ENCODE assay signal across 10 mouse cellular contexts in the genomic region with DNA sequence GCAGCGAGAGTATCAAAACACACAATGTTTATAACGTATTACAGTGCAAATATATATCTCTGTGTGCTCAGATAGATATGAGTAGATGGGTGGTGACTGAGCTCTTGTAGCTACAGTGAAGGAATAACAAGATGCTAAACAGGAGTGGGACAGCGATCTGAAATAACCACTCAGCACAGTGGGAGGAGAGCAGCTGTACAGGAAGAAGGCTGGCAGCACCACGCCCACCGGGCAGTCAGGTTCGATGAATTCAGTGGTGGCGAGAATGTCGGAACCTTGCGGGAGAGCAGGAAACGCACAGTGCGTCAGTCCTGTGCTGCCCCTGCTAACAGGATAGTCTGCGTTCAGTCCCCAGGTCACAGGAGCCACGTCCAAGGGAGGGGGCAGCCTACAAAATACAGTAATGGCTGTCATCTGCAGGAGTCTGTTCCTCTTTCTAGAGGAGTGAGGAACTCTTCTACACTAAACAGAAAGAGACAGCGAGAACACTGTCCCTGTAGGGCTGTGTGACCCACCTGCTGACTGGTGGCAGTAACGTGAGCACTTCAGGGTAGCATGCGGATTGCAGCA. TPM values are rescaled to one million over a fixed set of nuclear protein-coding genes. Genes with fewer than 3 reads are reported as not detected.
DNase-seq lines count a peak whose midpoint lies in the region; ATAC-seq and TF ChIP-seq lines count a peak whose summit lies in the region.
"Had no signal": no experiment of that assay in that cellular context is flagged by ENCODE, and none has a peak within 500 bp of the region (broad histone marks: within the 10 kb centered on the region; RNA-seq: fewer than 3 reads in every experiment).

No protein-coding gene starts in this region.

- H3K27me3 ChIP-seq in liver, embryonic 14.5 days (ENCODE audit: control insufficient read depth, insufficient read depth, low read length) = no peaks in the 10 kb centered on the region
- no peaks in the 10 kb centered on the region for H3K27me3 ChIP-seq in spleen, adult 2 months (ENCODE audit: control insufficient read depth, insufficient read depth, low read length)

- no peaks in the 10 kb centered on the region for H3K9me3 ChIP-seq in liver, embryonic 14.5 days (ENCODE audit: control insufficient read depth, low read length)
- H3K9me3 ChIP-seq: forebrain, embryonic 10.5 days had no signal

- DNase-seq in frontal cortex, postnatal 36 days (ENCODE audit: low spot score in 2 of 2) = peak; percentile 45 to 63
- no peak for DNase-seq in frontal cortex, postnatal 10 days (ENCODE audit: low spot score in 2 of 2)
- DNase-seq in R1 (ENCODE audit: low read depth, low spot score) = peak; percentile 56
- no peak for DNase-seq in liver, embryonic 14.5 days (ENCODE audit: low read depth in 3 of 3, low spot score in 3 of 3)
- peak in 1 of 2 experiments; percentile 26 for DNase-seq in spleen, adult 2 months (ENCODE audit: low read depth in 1 of 2, low spot score in 2 of 2)
- no peak for DNase-seq in retina, embryonic 14.5 days (ENCODE audit: low spot score)
- no peak for DNase-seq in cerebellum, adult 11-12 months
- DNase-seq: heart, postnatal 14 days had no signal

- H3K27ac ChIP-seq in liver, embryonic 14.5 days = no peak overlapping the region
- H3K27ac ChIP-seq in spleen, adult 2 months (ENCODE audit: insufficient read depth, low read length) = peak overlapping the region; percentile 50
- H3K27ac ChIP-seq: forebrain, embryonic 10.5 days had no signal

- no peak overlapping the region for H3K4me3 ChIP-seq in liver, embryonic 14.5 days (ENCODE audit: insufficient read depth in 1 of 2, low read depth in 2 of 2, low read length in 2 of 2)
- peak overlapping the region; percentile 47; the same call in 1 of the 2 replicates for H3K4me3 ChIP-seq in spleen, adult 2 months (ENCODE audit: extremely low read depth, insufficient read depth, insufficient read length)
- H3K4me3 ChIP-seq: forebrain, embryonic 10.5 days had no signal

- WGBS in liver, embryonic 14.5 days (ENCODE audit: insufficient replicate concordance) = 52% methylated on average over 16 of the region's 16 CpGs
- WGBS in spleen, adult 2 months = 17% methylated on average over 16 of the region's 16 CpGs

- H3K4me2 ChIP-seq in liver, embryonic 14.5 days (ENCODE audit: low read depth) = peak overlapping the region; percentile 6; the same call in 1 of the 2 replicates

- no peaks in the 10 kb centered on the region for H3K36me3 ChIP-seq in liver, embryonic 14.5 days (replicated peaks; ENCODE audit: control insufficient read depth, insufficient read depth, low read depth)
- peaks cover 1% of the 10 kb centered on the region for H3K36me3 ChIP-seq in spleen, adult 2 months (ENCODE audit: control insufficient read depth, insufficient read depth, low read length)

- no peak; the same call in 1 of the 2 replicates for TF ChIP-seq POLR2A in spleen, adult 2 months (IDR thresholded peaks at IDR 0.05; ENCODE audit: low read depth, low read length)

- H3K4me1 ChIP-seq in liver, embryonic 14.5 days (replicated peaks; ENCODE audit: control insufficient read depth in 2 of 2, insufficient read depth in 2 of 2, low read length in 1 of 2) = no peaks in the 10 kb centered on the region
- H3K4me1 ChIP-seq in spleen, adult 2 months (ENCODE audit: control insufficient read depth, insufficient read depth, insufficient read length) = peaks cover 3% of the 10 kb centered on the region; the same call in 1 of the 2 replicates
- H3K4me1 ChIP-seq: forebrain, embryonic 10.5 days had no signal

- H3K9ac ChIP-seq in liver, embryonic 14.5 days (replicated peaks) = no peak overlapping the region

- ATAC-seq in liver, embryonic 14.5 days (ENCODE audit: insufficient read depth) = no peak
- ATAC-seq in cerebellum, adult (ENCODE audit: insufficient number of reproducible peaks, low FRiP score, low TSS enrichment) = no peak

- TF ChIP-seq CTCF in liver, embryonic 14.5 days (IDR thresholded peaks at IDR 0.05; ENCODE audit: low read depth) = no peak
- no peak for TF ChIP-seq CTCF in spleen, adult 2 months (IDR thresholded peaks at IDR 0.05; ENCODE audit: extremely low read depth, insufficient read depth, insufficient read length, insufficient replicate concordance)

- no peak for TF ChIP-seq EP300 in liver, embryonic 14.5 days (IDR thresholded peaks at IDR 0.05; ENCODE audit: low read depth)

RNA-seq across cellular contexts. Expression of gene Htra1, which starts 32.3 kb away (rescaled TPM):
- polyA plus RNA-seq in liver, embryonic 14.5 days (2012; rRNA removed) = 0.12 and 0.30 TPM in 2 replicates
- polyA plus RNA-seq in liver, embryonic 14.5 days (2014; fragmentation: Nextera tagmentation; extraction: Ambion mirVana) = 0.17 and 0.25 TPM in 2 replicates
- polyA plus RNA-seq in spleen, adult 2 months (2012; rRNA removed) = 37.7 and 47.4 TPM in 2 replicates

RNA-seq across cellular contexts. Expression of gene Plekha1, which starts 38.0 kb away (rescaled TPM):
- 6.4 and 7.1 TPM in 2 replicates for polyA plus RNA-seq in liver, embryonic 14.5 days (2012; rRNA removed)
- polyA plus RNA-seq in liver, embryonic 14.5 days (2014; fragmentation: Nextera tagmentation; extraction: Ambion mirVana) = 5.0 and 5.1 TPM in 2 replicates
- 22.4 and 22.5 TPM in 2 replicates for polyA plus RNA-seq in spleen, adult 2 months (2012; rRNA removed)

Comparison
In these comparisons a context has a peak if more than half of its experiments do, and no peak if none do; other contexts are left out.
1. DNase-seq: peak in frontal cortex, postnatal 36 days (2 of 2) and R1 (single experiment); none in frontal cortex, postnatal 10 days (0 of 2), liver, embryonic 14.5 days (0 of 3), retina, embryonic 14.5 days (single experiment) and cerebellum, adult 11-12 months (single experiment).
2. RNA of gene Htra1, which starts 32.3 kb away (polyA plus RNA-seq): 37.7 to 47.4 TPM in spleen, adult 2 months; 0.12 to 0.30 TPM in liver, embryonic 14.5 days; every median in the first group is over 10 times any median in the second.